Mouse (Mus musculus): Measurements from ENCODE around the gene Padi2. TPM values are rescaled to one million over a fixed set of nuclear protein-coding genes. Genes with fewer than 3 reads are reported as not detected.

Gene Padi2
- polyA plus RNA-seq, 1 experiment from 2014 or later = 2.4 TPM

- no peak overlapping the region for H3K9ac ChIP-seq (ENCODE audit: low read depth, low read length)
- H3K4me3 ChIP-seq (ENCODE audit: low read depth, low read length) = no peak overlapping the region
- WGBS = 43% methylated on average over 5 of the region's 5 CpGs
- ATAC-seq (replicated peaks; ENCODE audit: low FRiP score) = 0 out of 2 replicates have a peak, but pooled peaks have one; percentile 45
- H3K36me3 ChIP-seq (ENCODE audit: control insufficient read depth, insufficient read depth, low read length) = no peaks in the 10 kb centered on the region
- no peak overlapping the region for H3K4me2 ChIP-seq
- no peak for DNase-seq (ENCODE audit: low spot score)
- no peaks in the 10 kb centered on the region for H3K27me3 ChIP-seq (replicated peaks; ENCODE audit: control insufficient read depth, insufficient read depth, low read length)
- 0 out of 2 replicates have a peak, but pooled peaks cover 2% of the 10 kb centered on the region for H3K4me1 ChIP-seq (replicated peaks; ENCODE audit: control insufficient read depth, insufficient read depth, low read length)
- no peak overlapping the region for H3K27ac ChIP-seq (ENCODE audit: low read depth, low read length)
- no peaks in the 10 kb centered on the region for H3K9me3 ChIP-seq (ENCODE audit: control insufficient read depth, low read length)
Observed at GRCm38 (mm10) chr4:140944961-140945442, 38.9 kb downstream of the Padi2 start.

GRCm38 (mm10) chr4:140945571-140945970 is 39.4 kb downstream of the Padi2 start:
- H3K27me3 ChIP-seq (replicated peaks; ENCODE audit: control insufficient read depth, insufficient read depth, low read length) = no peaks in the 10 kb centered on the region
- 83% methylated on average over 4 of the region's 4 CpGs for WGBS
- no peaks in the 10 kb centered on the region for H3K36me3 ChIP-seq (ENCODE audit: control insufficient read depth, insufficient read depth, low read length)
- no peak overlapping the region for H3K9ac ChIP-seq (ENCODE audit: low read depth, low read length)
- H3K27ac ChIP-seq (ENCODE audit: low read depth, low read length) = no peak overlapping the region
- H3K9me3 ChIP-seq (ENCODE audit: control insufficient read depth, low read length) = no peaks in the 10 kb centered on the region
- no peak overlapping the region for H3K4me2 ChIP-seq
- DNase-seq (ENCODE audit: low spot score) = no peak
- H3K4me3 ChIP-seq (ENCODE audit: low read depth, low read length) = no peak overlapping the region
- ATAC-seq (replicated peaks; ENCODE audit: low FRiP score) = no peak
- 0 out of 2 replicates have a peak, but pooled peaks cover 2% of the 10 kb centered on the region for H3K4me1 ChIP-seq (replicated peaks; ENCODE audit: control insufficient read depth, insufficient read depth, low read length)

GRCm38 (mm10) chr4:140946048-140946447 is 39.9 kb downstream of the Padi2 start:
- Histone ChIP-seq H3K4me2 (no peak overlapping the region), H3K9me3 (ENCODE audit: control insufficient read depth, low read length) (no peaks in the 10 kb centered on the region), H3K36me3 (ENCODE audit: control insufficient read depth, insufficient read depth, low read length) (no peaks in the 10 kb centered on the region), H3K4me1 (replicated peaks; ENCODE audit: control insufficient read depth, insufficient read depth, low read length) (0 out of 2 replicates have a peak, but pooled peaks cover 2% of the 10 kb centered on the region), H3K27me3 (replicated peaks; ENCODE audit: control insufficient read depth, insufficient read depth, low read length) (no peaks in the 10 kb centered on the region), H3K4me3 (ENCODE audit: low read depth, low read length) (no peak overlapping the region), H3K27ac (ENCODE audit: low read depth, low read length) (no peak overlapping the region), H3K9ac (ENCODE audit: low read depth, low read length) (no peak overlapping the region)
- ATAC-seq (replicated peaks; ENCODE audit: low FRiP score) (no peak), DNase-seq (ENCODE audit: low spot score) (no peak)
- 45% methylated on average over 4 of the region's 4 CpGs for WGBS

- 74% methylated on average over 14 of the region's 14 CpGs for WGBS
- H3K9me3 ChIP-seq (ENCODE audit: control insufficient read depth, low read length) = no peaks in the 10 kb centered on the region
- no peak overlapping the region for H3K4me3 ChIP-seq (ENCODE audit: low read depth, low read length)
- no peak for DNase-seq (ENCODE audit: low spot score)
- ATAC-seq (replicated peaks; ENCODE audit: low FRiP score) = no peak
- H3K9ac ChIP-seq (ENCODE audit: low read depth, low read length) = no peak overlapping the region
- no peaks in the 10 kb centered on the region for H3K36me3 ChIP-seq (ENCODE audit: control insufficient read depth, insufficient read depth, low read length)
- no peak overlapping the region for H3K27ac ChIP-seq (ENCODE audit: low read depth, low read length)
- H3K4me2 ChIP-seq = no peak overlapping the region
- H3K4me1 ChIP-seq (replicated peaks; ENCODE audit: control insufficient read depth, insufficient read depth, low read length) = 0 out of 2 replicates have a peak, but pooled peaks cover 2% of the 10 kb centered on the region
- no peaks in the 10 kb centered on the region for H3K27me3 ChIP-seq (replicated peaks; ENCODE audit: control insufficient read depth, insufficient read depth, low read length)
Observed at GRCm38 (mm10) chr4:140946580-140947205, 40.5 kb downstream of the Padi2 start.

- WGBS = 81% methylated on average over 12 of the region's 12 CpGs
- H3K27me3 ChIP-seq (replicated peaks; ENCODE audit: control insufficient read depth, insufficient read depth, low read length) = no peaks in the 10 kb centered on the region
- no peak overlapping the region for H3K27ac ChIP-seq (ENCODE audit: low read depth, low read length)
- H3K9ac ChIP-seq (ENCODE audit: low read depth, low read length) = no peak overlapping the region
- H3K9me3 ChIP-seq (ENCODE audit: control insufficient read depth, low read length) = no peaks in the 10 kb centered on the region
- 0 out of 2 replicates have a peak, but pooled peaks cover 2% of the 10 kb centered on the region for H3K4me1 ChIP-seq (replicated peaks; ENCODE audit: control insufficient read depth, insufficient read depth, low read length)
- no peaks in the 10 kb centered on the region for H3K36me3 ChIP-seq (ENCODE audit: control insufficient read depth, insufficient read depth, low read length)
- no peak overlapping the region for H3K4me3 ChIP-seq (ENCODE audit: low read depth, low read length)
- DNase-seq (ENCODE audit: low spot score) (no peak), ATAC-seq (replicated peaks; ENCODE audit: low FRiP score) (no peak)
- no peak overlapping the region for H3K4me2 ChIP-seq
Observed at GRCm38 (mm10) chr4:140947487-140948440, 41.6 kb downstream of the Padi2 start.

GRCm38 (mm10) chr4:140948481-140948880 is 42.3 kb downstream of the Padi2 start:
- DNase-seq (ENCODE audit: low spot score) (no peak), ATAC-seq (replicated peaks; ENCODE audit: low FRiP score) (no peak)
- no peaks in the 10 kb centered on the region for H3K27me3 ChIP-seq (replicated peaks; ENCODE audit: control insufficient read depth, insufficient read depth, low read length)
- H3K9ac ChIP-seq (ENCODE audit: low read depth, low read length) = no peak overlapping the region
- 85% methylated on average over 6 of the region's 6 CpGs for WGBS
- no peaks in the 10 kb centered on the region for H3K9me3 ChIP-seq (ENCODE audit: control insufficient read depth, low read length)
- no peak overlapping the region for H3K4me3 ChIP-seq (ENCODE audit: low read depth, low read length)
- H3K4me2 ChIP-seq = no peak overlapping the region
- no peak overlapping the region for H3K27ac ChIP-seq (ENCODE audit: low read depth, low read length)
- no peaks in the 10 kb centered on the region for H3K36me3 ChIP-seq (ENCODE audit: control insufficient read depth, insufficient read depth, low read length)
- H3K4me1 ChIP-seq (replicated peaks; ENCODE audit: control insufficient read depth, insufficient read depth, low read length) = 0 out of 2 replicates have a peak, but pooled peaks cover 2% of the 10 kb centered on the region

GRCm38 (mm10) chr4:140949052-140949451 is 42.9 kb downstream of the Padi2 start:
- Histone ChIP-seq H3K36me3 (ENCODE audit: control insufficient read depth, insufficient read depth, low read length) (no peaks in the 10 kb centered on the region), H3K4me2 (no peak overlapping the region), H3K27me3 (replicated peaks; ENCODE audit: control insufficient read depth, insufficient read depth, low read length) (no peaks in the 10 kb centered on the region), H3K4me3 (ENCODE audit: low read depth, low read length) (no peak overlapping the region), H3K9ac (ENCODE audit: low read depth, low read length) (no peak overlapping the region), H3K9me3 (ENCODE audit: control insufficient read depth, low read length) (no peaks in the 10 kb centered on the region), H3K4me1 (replicated peaks; ENCODE audit: control insufficient read depth, insufficient read depth, low read length) (0 out of 2 replicates have a peak, but pooled peaks cover 2% of the 10 kb centered on the region), H3K27ac (ENCODE audit: low read depth, low read length) (no peak overlapping the region)
- no peak for ATAC-seq (replicated peaks; ENCODE audit: low FRiP score)
- 70% methylated on average over 8 of the region's 8 CpGs for WGBS
- no peak for DNase-seq (ENCODE audit: low spot score)

- no peaks in the 10 kb centered on the region for H3K9me3 ChIP-seq (ENCODE audit: control insufficient read depth, low read length)
- 0 out of 2 replicates have a peak, but pooled peaks cover 2% of the 10 kb centered on the region for H3K4me1 ChIP-seq (replicated peaks; ENCODE audit: control insufficient read depth, insufficient read depth, low read length)
- no peak overlapping the region for H3K4me3 ChIP-seq (ENCODE audit: low read depth, low read length)
- ATAC-seq (replicated peaks; ENCODE audit: low FRiP score) (no peak), DNase-seq (ENCODE audit: low spot score) (no peak)
- no peaks in the 10 kb centered on the region for H3K36me3 ChIP-seq (ENCODE audit: control insufficient read depth, insufficient read depth, low read length)
- no peak overlapping the region for H3K9ac ChIP-seq (ENCODE audit: low read depth, low read length)
- no peak overlapping the region for H3K4me2 ChIP-seq
- no peak overlapping the region for H3K27ac ChIP-seq (ENCODE audit: low read depth, low read length)
- WGBS = 77% methylated on average over 16 of the region's 16 CpGs
- H3K27me3 ChIP-seq (replicated peaks; ENCODE audit: control insufficient read depth, insufficient read depth, low read length) = no peaks in the 10 kb centered on the region
Observed at GRCm38 (mm10) chr4:140949616-140950015, 43.5 kb downstream of the Padi2 start.
